Mouse (Mus musculus): ENCODE results near the gene Spata2.

Gene Spata2

GRCm38 (mm10) chr2:167447629-167448028, 45.1 kb downstream of the Spata2 start:
- DNase-seq (ENCODE audit: low spot score in 2 of 2) = no peak

DNA sequence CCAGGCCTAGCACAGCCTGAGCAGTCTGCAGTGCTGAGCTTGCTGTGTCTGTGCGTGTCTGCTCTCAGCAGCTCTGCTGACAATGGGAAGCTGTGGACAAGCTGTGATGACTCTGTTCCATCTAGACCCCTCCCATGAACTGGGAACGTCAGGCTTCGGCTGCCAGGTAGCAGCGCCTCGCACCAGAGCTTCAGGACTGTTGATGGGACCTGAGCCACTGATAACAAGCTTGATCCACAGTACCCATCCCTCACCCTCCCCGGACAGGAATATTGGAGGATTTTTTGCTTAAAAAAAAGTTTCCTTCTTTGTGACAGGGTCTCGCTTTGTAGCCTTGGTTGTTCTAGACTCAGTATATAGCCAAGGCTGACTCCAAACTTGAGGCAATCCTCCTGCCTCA, 45.5 kb downstream of the Spata2 start:
- no peak for DNase-seq (ENCODE audit: low spot score in 2 of 2)

- peak in 1 of 2 experiments; percentile 31 for DNase-seq (ENCODE audit: low spot score in 2 of 2)
Observed at GRCm38 (mm10) chr2:167445911-167446780, 46.5 kb downstream of the Spata2 start.

GRCm38 (mm10) chr2:167443411-167444193, 49.1 kb downstream of the Spata2 start:
- DNase-seq (ENCODE audit: low spot score in 2 of 2) = no peak

GRCm38 (mm10) chr2:167439422-167439821, 53.3 kb downstream of the Spata2 start:
- no peak for DNase-seq (ENCODE audit: low spot score in 2 of 2)

DNA sequence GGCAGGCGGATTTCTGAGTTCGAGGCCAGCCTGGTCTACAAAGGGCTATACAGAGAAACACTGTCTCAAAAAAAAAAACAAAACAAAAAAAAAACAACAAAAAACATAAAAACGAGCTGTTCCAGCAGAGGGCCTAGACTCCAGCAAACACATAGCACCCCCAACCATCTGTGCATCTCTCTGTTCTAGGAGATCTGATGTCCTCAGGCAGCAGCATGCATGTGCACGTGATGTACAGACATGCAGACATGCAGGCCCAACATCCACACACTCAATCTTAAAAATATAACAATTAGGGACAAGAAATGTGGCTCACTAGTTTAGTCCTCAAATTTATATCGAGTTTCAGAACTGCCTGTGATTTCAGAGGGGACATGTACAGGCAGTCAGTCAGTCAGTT, 56.3 kb downstream of the Spata2 start:
- no peak for DNase-seq (ENCODE audit: low spot score in 2 of 2)

DNA sequence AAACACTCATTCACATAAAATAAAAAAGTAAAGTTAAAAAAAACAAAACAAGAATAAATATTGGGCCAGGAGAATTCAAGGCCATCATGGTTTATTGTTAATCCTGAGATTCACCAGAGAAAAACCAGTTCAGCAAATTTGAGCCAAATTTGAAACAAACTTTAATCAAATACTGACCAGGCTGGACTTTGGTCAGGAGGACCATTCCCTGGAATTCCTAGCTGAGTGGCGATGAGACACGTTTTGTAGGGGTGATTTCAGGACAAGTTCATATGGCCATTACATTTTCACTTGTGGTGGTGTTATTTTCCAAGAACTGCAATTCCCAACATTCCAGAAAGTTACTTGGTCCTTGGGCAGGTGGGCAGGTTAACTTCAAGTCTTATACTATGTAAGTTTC, 57.1 kb downstream of the Spata2 start:
- DNase-seq (ENCODE audit: low spot score in 2 of 2) = no peak

DNA sequence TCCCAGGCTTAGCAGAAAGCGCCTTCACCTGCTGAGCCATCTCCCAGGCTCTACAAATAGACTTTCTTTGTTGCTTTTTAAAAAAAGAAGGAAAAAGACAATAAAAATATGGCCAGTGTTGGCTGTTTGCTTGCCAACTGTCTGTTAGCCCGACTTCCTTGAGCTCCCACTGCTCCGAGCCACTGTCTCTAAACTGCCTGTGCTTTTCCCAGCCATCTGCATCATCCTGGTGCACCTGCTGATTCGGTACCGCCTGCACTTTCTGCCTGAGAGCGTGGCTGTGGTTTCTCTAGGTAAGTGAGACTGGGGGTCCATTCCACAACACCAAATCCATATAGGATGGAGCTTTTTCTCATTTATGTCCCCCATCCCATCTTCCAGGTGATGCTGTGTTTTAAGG, 58.1 kb downstream of the Spata2 start:
- no peak for DNase-seq (ENCODE audit: low spot score in 2 of 2)

GRCm38 (mm10) chr2:167431418-167431776, 61.3 kb downstream of the Spata2 start:
- DNase-seq (ENCODE audit: low spot score in 2 of 2) = no peak
